Mouse (Mus musculus) myocyte (in vitro differentiated cells): ENCODE measurements around the gene Sox14.

Experiments used
- CEBPB ChIP-seq: IDR thresholded peaks from 2 replicates; pipeline ENCODE4 v1.6.1; 2011; ENCODE audit warnings: mild to moderate bottlenecking, moderate library complexity; ENCODE audit not compliant: poor library complexity, insufficient read depth, severe bottlenecking
- E2F4 ChIP-seq: IDR thresholded peaks from one replicate; pipeline ENCODE4 v1.6.1; 2011; ENCODE audit warnings: mild to moderate bottlenecking, control low read depth, moderate library complexity; ENCODE audit not compliant: insufficient read depth
- MAX ChIP-seq: IDR thresholded peaks from one replicate; pipeline ENCODE4 v1.6.1; 2011; ENCODE audit warnings: low read depth, mild to moderate bottlenecking, control low read depth
- MYOG ChIP-seq, 3 experiments: IDR thresholded peaks; one replicate each; pipeline ENCODE4 v1.6.1; 2011; ENCODE audit warnings: control low read depth in 2 of 3, low read depth in 2 of 3, mild to moderate bottlenecking in 2 of 3; ENCODE audit not compliant: insufficient read length in 2 of 3, control insufficient read depth in 1 of 3, insufficient read depth in 1 of 3
- POLR2A ChIP-seq: IDR thresholded peaks from one replicate; pipeline ENCODE4 v1.6.1; 2011; ENCODE audit warnings: low read depth, mild to moderate bottlenecking, control low read depth, moderate library complexity; ENCODE audit not compliant: insufficient read length
- POLR2AphosphoS2 ChIP-seq: IDR thresholded peaks from one replicate; pipeline ENCODE4 v1.6.1; 2011; ENCODE audit warnings: low read depth, control low read depth; ENCODE audit not compliant: insufficient read length
- SRF ChIP-seq: IDR thresholded peaks from one replicate; pipeline ENCODE4 v1.6.1; 2011; ENCODE audit warnings: low read depth; ENCODE audit not compliant: control insufficient read depth, insufficient read length
- TCF12 ChIP-seq: IDR thresholded peaks from one replicate; pipeline ENCODE4 v1.6.1; 2011; ENCODE audit warnings: mild to moderate bottlenecking, control low read depth; ENCODE audit not compliant: poor library complexity, insufficient read depth, severe bottlenecking
- USF1 ChIP-seq: IDR thresholded peaks from one replicate; pipeline ENCODE4 v1.6.1; 2011; ENCODE audit warnings: low read depth, mild to moderate bottlenecking, control low read depth, moderate library complexity

- TF ChIP-seq POLR2AphosphoS2, result no peak
- TF ChIP-seq USF1, result no peak
- no peak for TF ChIP-seq MAX
- no peak for TF ChIP-seq POLR2A
- TF ChIP-seq SRF, result no peak
- TF ChIP-seq MYOG (IDR thresholded peaks at IDR 0.05; ENCODE audit: control insufficient read depth in 1 of 3, insufficient read depth in 1 of 3, insufficient read length in 2 of 3, low read depth in 2 of 3), result no peak
- TF ChIP-seq CEBPB, result no peak
- TF ChIP-seq TCF12, result no peak
- no peak for TF ChIP-seq E2F4
These were observed 25.6 kb downstream of the Sox14 start for GRCm38 (mm10) chr9:99850354-99850753.
